Mouse (Mus musculus): Measurements from ENCODE around the gene Nsun7. TPM values are rescaled to one million over a fixed set of nuclear protein-coding genes. Genes with fewer than 3 reads are reported as not detected.
A peak's percentile ranks its signal among the peaks of the same experiment; 100 is the strongest.

The Nsun7 gene
- total RNA-seq, 2 experiments from 2014 or later = 6.0 to 7.9 TPM

DNA sequence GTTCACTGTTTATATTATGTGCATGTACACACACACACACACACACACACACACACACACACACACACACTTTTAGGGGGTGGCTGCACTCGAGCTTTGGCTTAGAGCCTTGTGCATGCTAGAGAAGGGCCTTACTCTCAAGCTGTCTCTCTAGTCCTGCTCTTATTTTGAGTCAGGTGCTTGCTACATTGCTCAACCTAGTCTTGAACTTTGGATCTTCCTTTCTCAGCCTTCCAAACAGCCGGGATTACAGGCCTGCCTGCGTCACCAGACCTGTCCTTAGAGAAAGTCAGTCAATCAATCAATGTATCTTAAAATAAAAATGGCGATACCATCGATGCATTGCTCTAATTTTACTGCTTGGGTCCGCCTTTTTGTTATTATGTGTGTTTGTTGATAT lies 71.1 kb downstream of the Nsun7 start:
- no peak for DNase-seq (ENCODE audit: low spot score in 2 of 2)

- peak in 1 of 2 experiments; percentile 52 for DNase-seq (ENCODE audit: low spot score in 2 of 2)
These were observed 77.6 kb downstream of the Nsun7 start for GRCm38 (mm10) chr5:66337025-66337968.

GRCm38 (mm10) chr5:66337969-66338345 lies 78.3 kb downstream of the Nsun7 start:
- DNase-seq (ENCODE audit: low spot score in 2 of 2) = peak; percentile 42 to 69

DNA sequence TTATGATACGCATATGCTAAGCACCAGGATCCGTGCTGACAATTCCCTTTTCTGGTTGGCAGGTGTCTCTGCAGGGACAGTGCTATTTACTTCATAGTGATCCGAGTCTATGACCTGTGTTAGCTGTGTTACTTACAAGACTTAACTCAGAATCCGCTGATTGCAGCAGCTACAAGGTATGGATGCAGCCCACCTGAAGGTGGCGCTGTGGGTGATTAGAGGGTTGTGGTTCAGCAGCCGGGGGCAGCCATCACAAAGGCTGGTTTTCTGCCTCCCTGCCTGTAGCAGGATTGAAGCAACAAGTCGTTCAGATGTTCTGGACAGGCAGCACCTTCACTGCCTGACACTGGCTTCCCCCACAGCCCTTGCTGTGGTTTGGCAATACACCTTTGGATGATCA lies 78.9 kb downstream of the Nsun7 start:
- peak; percentile 55 to 62 for DNase-seq (ENCODE audit: low spot score in 2 of 2)

DNA sequence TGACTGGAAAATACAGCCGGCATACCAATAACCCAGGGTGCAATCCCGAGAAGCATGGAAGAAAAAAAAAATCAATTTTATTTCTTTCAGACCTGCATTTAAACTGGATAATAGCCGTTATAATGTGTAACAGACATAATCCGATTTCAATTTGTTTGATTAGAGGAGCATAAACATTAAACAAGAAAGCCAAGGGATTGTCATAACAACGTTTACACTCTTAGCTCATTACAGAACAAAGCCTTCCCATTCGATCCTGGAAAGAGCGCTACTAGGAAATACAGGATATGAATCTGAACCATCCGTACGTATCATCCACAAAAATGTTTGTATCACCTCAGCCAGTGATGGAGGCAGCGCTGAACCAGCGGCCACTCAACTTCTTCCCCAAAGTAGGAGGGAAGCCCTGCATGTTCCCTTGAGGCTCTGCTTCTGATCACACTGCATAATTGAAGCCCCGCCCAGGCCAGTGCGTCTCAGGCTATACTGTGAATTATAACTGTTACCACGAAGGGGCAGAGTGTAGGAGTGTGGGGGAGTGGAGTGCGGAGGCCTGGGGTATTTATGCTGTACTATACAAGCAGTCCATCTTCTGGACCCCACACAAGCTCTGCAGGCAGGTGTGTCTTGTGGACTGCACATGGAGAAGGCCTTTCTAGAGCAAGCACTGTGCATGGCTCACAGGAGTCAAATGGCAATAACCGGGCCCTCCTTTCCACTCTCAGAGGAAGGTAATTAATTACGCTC lies 80.8 kb downstream of the Nsun7 start:
- DNase-seq (ENCODE audit: low spot score in 2 of 2) = no peak

DNA sequence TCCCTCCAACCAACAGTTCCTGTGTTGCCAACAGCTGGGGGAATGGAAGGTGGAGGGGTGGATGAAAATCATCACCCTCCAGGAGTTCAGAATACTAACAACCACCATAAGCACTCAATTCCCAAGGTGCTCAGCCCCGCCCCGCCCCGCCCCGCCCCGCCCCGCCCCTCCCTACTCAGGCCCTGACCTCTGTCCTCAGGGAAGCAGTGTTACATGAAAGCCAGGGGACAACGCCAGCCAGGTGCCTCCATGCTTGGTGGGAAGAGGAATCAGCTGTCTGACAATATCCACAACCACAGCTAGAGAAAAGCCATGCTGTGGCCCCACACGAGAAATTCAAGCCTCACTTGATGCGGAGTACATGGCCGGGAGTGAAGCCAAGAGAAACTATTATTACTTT lies 82.2 kb downstream of the Nsun7 start:
- no peak for DNase-seq (ENCODE audit: low spot score in 2 of 2)

DNA sequence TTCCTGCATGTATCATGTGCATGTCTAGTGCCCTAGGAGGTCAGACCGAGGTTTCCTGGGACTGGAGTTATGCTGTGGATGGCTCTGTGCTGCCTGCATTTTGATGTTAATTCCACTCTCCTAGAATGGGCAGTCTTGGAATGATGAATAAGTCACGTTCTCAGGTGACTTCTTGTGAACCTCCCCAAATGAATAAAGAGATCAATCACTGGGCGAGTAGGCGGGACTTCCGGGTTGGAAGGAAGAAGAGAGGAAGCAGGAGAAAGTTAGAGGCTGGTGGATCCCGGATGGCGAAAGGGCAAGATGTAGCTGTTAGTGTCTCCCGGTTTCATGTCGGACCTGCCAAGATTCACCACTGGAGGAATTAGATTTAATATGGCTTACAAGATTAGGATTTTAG lies 82.6 kb downstream of the Nsun7 start:
- no peak for DNase-seq (ENCODE audit: low spot score in 2 of 2)

GRCm38 (mm10) chr5:66344182-66344581 lies 84.5 kb downstream of the Nsun7 start:
- DNase-seq (ENCODE audit: low spot score in 2 of 2) = no peak

GRCm38 (mm10) chr5:66345140-66345539 lies 85.4 kb downstream of the Nsun7 start:
- DNase-seq (ENCODE audit: low spot score in 2 of 2) = no peak

DNA sequence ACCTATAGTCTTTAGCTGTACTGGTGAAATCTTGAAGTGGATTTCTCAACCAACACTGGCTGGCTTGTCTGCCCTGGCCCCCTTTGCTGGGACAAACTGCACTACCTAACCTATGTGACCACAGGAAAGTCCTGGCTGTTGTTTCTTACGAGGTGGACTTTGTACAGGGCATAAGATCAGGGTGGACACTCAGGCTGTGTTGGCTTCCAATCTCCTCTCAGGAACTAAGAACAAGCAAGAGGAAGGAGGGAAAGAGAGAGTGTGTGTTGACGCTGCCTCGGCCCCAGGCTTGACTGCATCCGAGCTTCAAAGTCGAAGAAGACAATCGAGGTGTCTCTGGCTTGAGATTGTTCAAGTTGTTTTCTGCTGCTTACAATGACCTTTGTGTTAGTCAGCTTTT lies 87.1 kb downstream of the Nsun7 start:
- DNase-seq (ENCODE audit: low spot score in 2 of 2) = no peak

Other genes with a start within 250 kb of the Nsun7 start
- gene Rbm47, start 86.8 kb upstream of the Nsun7 start, total RNA-seq (2021) = 1 to 10 TPM in 1 of 2 experiments, under 1 TPM in 1; 0.71 to 3.8 TPM